Mouse (Mus musculus): ENCODE data around the gene Arhgap27. TPM values are rescaled to one million over a fixed set of nuclear protein-coding genes. Genes with fewer than 3 reads are reported as not detected.

The Arhgap27 gene
- polyA plus RNA-seq, 1 experiment: 8.5 TPM

DNA sequence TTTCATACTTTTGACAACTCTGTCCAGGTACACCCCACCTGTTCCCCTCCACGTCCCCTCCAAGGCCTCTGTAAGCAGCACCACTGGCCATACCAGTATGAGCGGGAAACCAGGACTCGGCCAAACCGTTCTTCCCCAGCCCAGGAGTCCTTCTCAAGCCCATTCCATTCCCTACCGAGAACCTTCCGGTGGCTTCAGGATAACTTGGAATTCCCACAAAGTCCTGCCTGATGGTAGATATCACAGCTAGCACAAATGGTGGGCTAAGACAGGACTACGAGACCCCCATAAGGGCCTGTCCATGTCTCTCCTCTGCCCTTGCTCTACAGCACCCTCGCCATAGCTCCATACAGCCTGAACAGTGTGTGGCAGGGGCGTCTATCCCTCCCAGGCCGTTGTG, 5.8 kb downstream of the Arhgap27 start:
- H3K9ac ChIP-seq (ENCODE audit: low read depth, poor library complexity, severe bottlenecking): no peak overlapping the region
- H3K27ac ChIP-seq (ENCODE audit: insufficient read depth, low read length): no peak overlapping the region
- H3K9me3 ChIP-seq (replicated peaks; ENCODE audit: control insufficient read depth, insufficient read depth, low read length, poor library complexity, severe bottlenecking): no peaks in the 10 kb centered on the region
- H3K36me3 ChIP-seq (ENCODE audit: control insufficient read depth, insufficient read depth, low read length, poor library complexity, severe bottlenecking): no peaks in the 10 kb centered on the region
- peaks cover 2% of the 10 kb centered on the region for H3K4me1 ChIP-seq (ENCODE audit: control insufficient read depth, insufficient read depth, low read length)
- no peak overlapping the region for H3K4me3 ChIP-seq (ENCODE audit: low read depth, low read length)
- H3K27me3 ChIP-seq (ENCODE audit: control insufficient read depth, insufficient read depth, low read length, poor library complexity, severe bottlenecking): no peaks in the 10 kb centered on the region
- TF ChIP-seq CTCF (IDR thresholded peaks at IDR 0.05; ENCODE audit: low read depth, low read length): no peak
- TF ChIP-seq POLR2A (IDR thresholded peaks at IDR 0.05; ENCODE audit: insufficient read depth, low read length): no peak

DNA sequence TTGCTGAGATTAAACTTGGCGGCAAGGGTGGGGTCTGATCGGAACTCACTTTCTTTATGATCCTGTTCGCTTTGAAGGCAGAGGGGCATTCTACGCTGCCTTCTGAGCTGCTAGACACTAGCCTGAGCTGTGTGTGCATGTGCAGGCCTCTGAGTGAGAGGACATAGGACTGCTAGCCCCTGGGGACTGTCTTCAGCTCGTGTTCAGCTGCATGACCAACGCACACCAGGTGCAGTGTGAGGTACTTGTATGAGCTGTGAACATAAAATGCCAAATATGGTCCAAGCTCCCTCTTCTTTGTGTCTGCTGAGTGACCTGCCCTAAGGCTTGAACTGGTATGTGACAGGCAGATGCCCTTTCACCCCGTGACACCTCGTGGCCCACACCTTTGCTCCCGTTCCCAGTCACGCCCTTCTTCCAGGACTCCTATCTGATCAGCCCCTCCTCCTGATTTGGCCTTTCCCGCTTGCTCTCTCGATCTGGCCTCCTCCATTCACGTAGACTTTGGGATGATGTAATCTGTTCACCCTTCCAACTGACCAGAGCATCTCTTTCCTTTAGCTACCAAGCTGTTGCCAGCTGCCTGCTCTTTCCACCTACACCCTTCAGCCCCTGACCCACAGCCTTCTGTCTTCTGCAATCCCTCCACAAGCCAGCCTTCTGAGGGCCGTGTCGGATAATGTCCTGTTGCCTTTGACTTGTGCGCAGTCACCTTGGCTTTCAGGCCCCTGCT, 6.4 kb downstream of the Arhgap27 start:
- H3K4me1 ChIP-seq (ENCODE audit: control insufficient read depth, insufficient read depth, low read length): peaks cover 2% of the 10 kb centered on the region
- H3K4me3 ChIP-seq (ENCODE audit: low read depth, low read length): no peak overlapping the region
- no peak overlapping the region for H3K27ac ChIP-seq (ENCODE audit: insufficient read depth, low read length)
- no peaks in the 10 kb centered on the region for H3K27me3 ChIP-seq (ENCODE audit: control insufficient read depth, insufficient read depth, low read length, poor library complexity, severe bottlenecking)
- TF ChIP-seq CTCF (IDR thresholded peaks at IDR 0.05; ENCODE audit: low read depth, low read length) (no peak), POLR2A (IDR thresholded peaks at IDR 0.05; ENCODE audit: insufficient read depth, low read length) (no peak), EP300 (IDR thresholded peaks at IDR 0.05; ENCODE audit: insufficient read depth, low read depth, low read length) (no peak)
- no peaks in the 10 kb centered on the region for H3K36me3 ChIP-seq (ENCODE audit: control insufficient read depth, insufficient read depth, low read length, poor library complexity, severe bottlenecking)
- no peak overlapping the region for H3K9ac ChIP-seq (ENCODE audit: low read depth, poor library complexity, severe bottlenecking)
- H3K9me3 ChIP-seq (replicated peaks; ENCODE audit: control insufficient read depth, insufficient read depth, low read length, poor library complexity, severe bottlenecking): no peaks in the 10 kb centered on the region

DNA sequence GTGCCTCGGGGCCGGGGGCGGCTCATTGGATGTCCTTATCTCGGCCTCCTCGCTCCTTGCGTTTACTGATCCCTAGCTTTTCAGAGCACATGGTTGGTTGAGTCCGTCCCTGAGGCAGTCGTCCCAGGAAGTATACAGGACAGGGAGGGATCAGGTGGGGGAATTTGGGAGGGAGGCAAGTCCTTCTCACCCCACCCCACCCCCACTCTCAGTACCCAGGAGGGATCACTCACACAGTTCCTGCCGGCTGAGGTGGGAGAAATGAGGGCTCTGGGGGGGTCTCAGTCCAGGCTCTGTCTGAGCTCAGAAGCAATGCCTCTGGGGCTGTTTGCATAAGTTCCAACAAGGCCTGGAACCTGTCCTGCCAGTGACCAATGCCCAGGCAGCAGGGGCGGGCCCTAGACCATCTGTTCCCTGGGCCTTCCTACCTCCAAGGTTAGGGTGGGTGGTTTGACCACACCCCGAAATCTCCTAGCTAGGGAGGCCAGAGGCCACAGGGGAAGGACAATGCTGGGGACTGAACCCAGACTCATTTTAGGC, 7.4 kb downstream of the Arhgap27 start:
- H3K27me3 ChIP-seq (ENCODE audit: control insufficient read depth, insufficient read depth, low read length, poor library complexity, severe bottlenecking): no peaks in the 10 kb centered on the region
- H3K27ac ChIP-seq (ENCODE audit: insufficient read depth, low read length): no peak overlapping the region
- H3K4me1 ChIP-seq (ENCODE audit: control insufficient read depth, insufficient read depth, low read length): peaks cover 2% of the 10 kb centered on the region
- TF ChIP-seq EP300 (IDR thresholded peaks at IDR 0.05; ENCODE audit: insufficient read depth, low read depth, low read length): 0 out of 2 replicates have a peak, but pooled peaks have one; percentile 6
- no peak for TF ChIP-seq CTCF (IDR thresholded peaks at IDR 0.05; ENCODE audit: low read depth, low read length)
- H3K36me3 ChIP-seq (ENCODE audit: control insufficient read depth, insufficient read depth, low read length, poor library complexity, severe bottlenecking): no peaks in the 10 kb centered on the region
- no peaks in the 10 kb centered on the region for H3K9me3 ChIP-seq (replicated peaks; ENCODE audit: control insufficient read depth, insufficient read depth, low read length, poor library complexity, severe bottlenecking)
- peak overlapping the region; percentile 25; the same call in 1 of the 2 replicates for H3K9ac ChIP-seq (ENCODE audit: low read depth, poor library complexity, severe bottlenecking)
- peak overlapping the region; percentile 2; the same call in 1 of the 2 replicates for H3K4me3 ChIP-seq (ENCODE audit: low read depth, low read length)

DNA sequence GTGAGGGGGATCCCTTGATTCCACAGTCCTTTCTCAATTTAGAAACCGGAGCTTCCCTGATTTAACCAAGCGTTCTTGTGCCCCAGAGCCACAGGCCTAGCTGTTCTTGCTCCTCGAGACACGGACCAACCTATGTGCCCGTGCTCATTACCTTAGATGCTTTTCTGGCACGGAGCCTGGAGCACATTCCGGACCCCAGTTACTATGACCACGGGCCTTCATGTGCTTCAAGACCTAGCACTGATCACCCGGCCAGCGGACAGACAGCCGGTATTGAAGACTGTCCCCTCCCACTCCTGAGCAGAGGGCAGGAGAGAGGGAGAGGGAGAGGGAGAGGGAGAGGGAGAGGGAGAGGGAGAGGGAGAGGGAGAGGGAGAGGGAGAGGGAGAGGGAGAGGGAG, 8.2 kb downstream of the Arhgap27 start:
- Histone ChIP-seq H3K9me3 (replicated peaks; ENCODE audit: control insufficient read depth, insufficient read depth, low read length, poor library complexity, severe bottlenecking) (no peaks in the 10 kb centered on the region), H3K9ac (ENCODE audit: low read depth, poor library complexity, severe bottlenecking) (peak overlapping the region; percentile 25; the same call in 1 of the 2 replicates), H3K27me3 (ENCODE audit: control insufficient read depth, insufficient read depth, low read length, poor library complexity, severe bottlenecking) (no peaks in the 10 kb centered on the region), H3K4me1 (ENCODE audit: control insufficient read depth, insufficient read depth, low read length) (peaks cover 2% of the 10 kb centered on the region), H3K4me3 (ENCODE audit: low read depth, low read length) (no peak overlapping the region), H3K27ac (ENCODE audit: insufficient read depth, low read length) (no peak overlapping the region), H3K36me3 (ENCODE audit: control insufficient read depth, insufficient read depth, low read length, poor library complexity, severe bottlenecking) (no peaks in the 10 kb centered on the region)
- no peak for TF ChIP-seq EP300 (IDR thresholded peaks at IDR 0.05; ENCODE audit: insufficient read depth, low read depth, low read length)
- TF ChIP-seq POLR2A (IDR thresholded peaks at IDR 0.05; ENCODE audit: insufficient read depth, low read length): no peak
- TF ChIP-seq CTCF (IDR thresholded peaks at IDR 0.05; ENCODE audit: low read depth, low read length): no peak

- Histone ChIP-seq H3K4me1 (ENCODE audit: control insufficient read depth, insufficient read depth, low read length) (peaks cover 2% of the 10 kb centered on the region), H3K4me3 (ENCODE audit: low read depth, low read length) (no peak overlapping the region), H3K9me3 (replicated peaks; ENCODE audit: control insufficient read depth, insufficient read depth, low read length, poor library complexity, severe bottlenecking) (peaks cover 4% of the 10 kb centered on the region), H3K36me3 (ENCODE audit: control insufficient read depth, insufficient read depth, low read length, poor library complexity, severe bottlenecking) (no peaks in the 10 kb centered on the region), H3K27me3 (ENCODE audit: control insufficient read depth, insufficient read depth, low read length, poor library complexity, severe bottlenecking) (no peaks in the 10 kb centered on the region), H3K9ac (ENCODE audit: low read depth, poor library complexity, severe bottlenecking) (no peak overlapping the region), H3K27ac (ENCODE audit: insufficient read depth, low read length) (no peak overlapping the region)
- no peak for TF ChIP-seq POLR2A (IDR thresholded peaks at IDR 0.05; ENCODE audit: insufficient read depth, low read length)
- no peak for TF ChIP-seq EP300 (IDR thresholded peaks at IDR 0.05; ENCODE audit: insufficient read depth, low read depth, low read length)
These were observed 9.5 kb downstream of the Arhgap27 start for GRCm38 (mm10) chr11:103354033-103354432.

DNA sequence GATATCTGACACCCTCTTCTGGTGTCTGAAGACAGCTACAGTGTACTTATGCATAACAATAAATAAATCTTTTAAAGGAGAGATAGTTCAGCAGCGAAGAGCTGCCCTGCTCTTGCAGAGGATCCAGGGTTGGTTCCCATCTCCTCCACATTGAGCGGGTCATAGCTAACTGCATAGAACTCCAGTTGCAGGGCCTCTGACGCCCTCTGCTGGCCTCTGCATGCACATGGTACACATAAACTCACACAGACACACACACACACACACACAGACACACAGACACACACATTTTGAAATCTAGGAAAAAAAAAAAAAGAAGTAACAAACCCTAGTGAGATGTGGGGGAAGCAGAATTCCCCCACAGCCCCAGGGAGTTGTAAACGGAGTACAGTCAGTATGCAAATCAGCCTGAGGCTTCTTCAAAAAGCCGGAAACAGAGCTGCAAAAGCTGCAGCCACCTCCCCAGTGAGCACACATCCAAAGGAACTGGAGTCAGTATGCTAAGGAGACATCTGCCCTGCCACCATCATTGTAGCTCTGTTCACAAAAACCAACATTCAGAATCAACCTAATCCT, 11.2 kb downstream of the Arhgap27 start:
- H3K27ac ChIP-seq (ENCODE audit: insufficient read depth, low read length): no peak overlapping the region
- H3K27me3 ChIP-seq (ENCODE audit: control insufficient read depth, insufficient read depth, low read length, poor library complexity, severe bottlenecking): no peaks in the 10 kb centered on the region
- H3K4me1 ChIP-seq (ENCODE audit: control insufficient read depth, insufficient read depth, low read length): peaks cover 2% of the 10 kb centered on the region
- H3K9me3 ChIP-seq (replicated peaks; ENCODE audit: control insufficient read depth, insufficient read depth, low read length, poor library complexity, severe bottlenecking): peaks cover 10% of the 10 kb centered on the region
- TF ChIP-seq POLR2A (IDR thresholded peaks at IDR 0.05; ENCODE audit: insufficient read depth, low read length): no peak
- no peak for TF ChIP-seq EP300 (IDR thresholded peaks at IDR 0.05; ENCODE audit: insufficient read depth, low read depth, low read length)
- TF ChIP-seq CTCF (IDR thresholded peaks at IDR 0.05; ENCODE audit: low read depth, low read length): no peak
- no peak overlapping the region for H3K9ac ChIP-seq (ENCODE audit: low read depth, poor library complexity, severe bottlenecking)
- no peak overlapping the region for H3K4me3 ChIP-seq (ENCODE audit: low read depth, low read length)
- H3K36me3 ChIP-seq (ENCODE audit: control insufficient read depth, insufficient read depth, low read length, poor library complexity, severe bottlenecking): no peaks in the 10 kb centered on the region
